Mouse (Mus musculus) adrenal gland, adult 18-20 months (tissue): Measurements from ENCODE around the gene Appl1. TPM values are rescaled to one million over a fixed set of nuclear protein-coding genes. Genes with fewer than 3 reads are reported as not detected.

ENCODE experiments used
- total RNA-seq, 2 experiments: library from RNA; stranded (reverse); gene quantifications; 1 replicate in 1 of 2; 2 replicates in 1 of 2; pipeline ENCODE4 v1.2.3; 2021

The Appl1 gene
- total RNA-seq, 2 experiments from 2014 or later, result 33.5 to 37.9 TPM

Other genes starting within 250 kb of the Appl1 start
- not detected for gene Asb14, start 76.7 kb downstream of the Appl1 start, total RNA-seq
- gene Hesx1, start 23.2 kb upstream of the Appl1 start, total RNA-seq, result not detected
- gene Il17rd, start 67.7 kb upstream of the Appl1 start, total RNA-seq, result 1 to 10 TPM; 2.9 to 3.7 TPM
- 10 to 100 TPM; 25.3 to 45.5 TPM for gene Arhgef3, start 143.7 kb upstream of the Appl1 start, total RNA-seq